Mouse (Mus musculus) layer of hippocampus, postnatal 14 days (tissue): ENCODE results near the gene Dusp7. TPM values are rescaled to one million over a fixed set of nuclear protein-coding genes. Genes with fewer than 3 reads are reported as not detected.
A peak's percentile ranks its signal among the peaks of the same experiment; 100 is the strongest.

Experiments
- DNase-seq, 2 experiments: peaks; one replicate each; pipeline ENCODE4 v3.0.0; 2021 to 2022; ENCODE audit warnings: low spot score in 2 of 2, mixed read lengths in 1 of 2
- total RNA-seq, 2 experiments: library from RNA; stranded (reverse); gene quantifications; 2 replicates each; pipeline ENCODE4 v1.2.3; 2021

Gene Dusp7
- total RNA-seq, 2 experiments from 2014 or later: 65.2 to 70.3 TPM

DNA sequence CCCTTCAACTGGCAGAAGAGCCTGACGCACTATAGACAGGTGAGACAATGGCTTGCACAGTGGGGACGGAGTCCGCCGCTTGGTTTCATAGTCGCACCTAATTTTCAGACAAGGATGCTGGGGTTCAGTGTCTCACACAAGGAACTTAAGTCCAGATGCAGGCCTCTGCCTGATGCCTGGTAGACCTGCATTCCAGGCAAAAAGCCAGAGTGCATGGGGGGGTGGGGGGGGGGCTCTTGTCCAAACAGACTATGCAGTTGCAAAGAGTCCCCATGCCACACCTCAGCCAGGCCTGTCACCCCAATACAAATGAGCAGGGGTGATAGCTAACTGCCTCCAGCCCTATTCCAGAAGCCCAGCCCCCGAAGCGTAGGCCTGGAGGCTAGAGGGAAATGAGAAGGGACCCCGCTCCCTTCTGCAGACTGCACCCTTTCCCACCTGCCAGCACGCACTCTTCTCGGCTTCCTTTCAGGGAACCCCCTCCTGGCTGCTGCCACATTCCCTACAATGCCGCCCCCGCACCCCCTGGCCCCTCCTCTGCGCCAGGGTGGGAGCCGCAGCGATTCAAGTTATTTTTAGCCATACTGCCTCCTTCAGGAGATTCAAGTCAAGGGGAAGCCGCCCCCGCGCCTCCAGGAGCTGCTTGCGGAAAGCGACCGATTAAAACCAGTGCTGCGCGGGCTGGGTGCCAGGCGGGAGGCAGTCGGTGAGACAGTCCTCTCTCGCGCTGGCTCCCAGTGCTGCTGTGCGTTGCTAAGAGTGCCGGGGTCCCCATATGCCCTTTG lies 49.6 kb downstream of the Dusp7 start:
- peak; percentile 83 to 87 for DNase-seq

DNA sequence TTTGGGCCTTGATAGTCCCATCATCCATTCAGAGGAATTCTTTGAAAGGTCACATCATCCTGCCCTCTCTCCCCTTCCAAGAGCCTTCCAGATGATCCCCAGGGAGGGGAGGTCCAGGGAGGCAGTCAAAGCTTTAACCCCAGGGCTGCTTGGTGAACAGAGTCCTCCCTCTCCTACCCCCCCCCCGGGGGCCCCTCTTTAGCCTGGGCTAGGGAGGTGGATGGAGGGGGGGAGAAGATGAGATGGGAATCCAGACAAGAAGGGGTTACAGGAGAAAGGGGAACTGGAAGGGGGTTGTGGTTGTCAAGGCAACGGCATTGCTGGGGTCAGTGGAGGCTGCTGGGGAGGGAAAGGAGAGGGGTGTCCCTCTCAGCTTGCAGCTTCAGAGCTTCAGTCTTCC lies 52.2 kb downstream of the Dusp7 start:
- DNase-seq: no peak

DNA sequence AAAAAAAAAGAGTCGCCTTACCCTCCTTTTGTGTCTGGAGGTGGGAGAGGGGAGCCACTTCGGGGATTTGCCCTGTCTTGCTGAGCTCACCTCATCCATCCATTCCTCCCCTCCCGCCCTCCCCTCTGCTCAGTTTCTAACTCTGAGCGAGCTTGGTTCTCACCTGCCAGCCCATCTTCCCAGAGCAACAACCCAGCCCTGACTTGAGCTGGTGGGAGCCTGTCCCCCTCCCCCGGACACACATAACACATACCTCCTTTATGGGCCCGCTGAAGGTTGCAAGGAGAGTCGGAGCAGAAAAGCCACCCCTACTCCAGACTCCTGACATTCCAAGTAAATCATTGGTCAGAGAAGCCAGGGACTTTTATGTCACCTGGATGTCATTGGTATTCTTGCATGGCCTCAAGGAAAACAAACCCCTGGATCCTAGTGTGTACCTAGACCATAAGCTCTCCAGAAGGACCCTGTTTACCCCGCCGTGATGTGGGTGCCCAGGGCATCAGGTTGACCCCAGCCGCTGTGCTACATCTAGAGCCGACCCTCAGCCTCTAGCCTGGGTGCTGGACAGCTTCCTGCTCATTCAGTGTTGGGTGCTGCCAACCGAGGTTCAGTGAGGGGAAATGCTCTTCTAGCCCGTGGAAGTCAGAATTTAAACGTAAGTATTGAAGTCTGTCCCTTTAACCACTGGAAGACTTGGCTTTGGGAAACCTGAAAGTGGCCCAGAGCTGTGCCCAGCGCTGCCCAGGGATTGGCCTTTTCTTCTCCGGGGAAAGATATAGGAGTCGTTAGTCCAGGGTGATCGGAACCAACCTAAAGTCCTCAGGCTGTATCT lies 52.8 kb downstream of the Dusp7 start:
- DNase-seq: no peak

DNA sequence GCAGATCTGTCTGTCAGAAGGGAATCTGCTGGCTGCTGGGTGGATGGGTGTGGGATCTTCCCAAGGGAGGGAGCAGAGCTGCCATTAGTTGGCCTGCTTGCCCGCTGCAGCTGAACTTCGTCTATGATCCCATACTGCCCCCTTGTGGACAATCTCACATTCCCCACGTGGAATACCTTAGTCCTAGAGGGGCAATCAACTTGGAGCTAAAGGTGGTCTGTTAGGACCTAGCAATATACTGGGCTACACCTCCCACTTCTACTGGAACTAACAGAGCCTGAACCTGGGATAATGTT lies 53.4 kb downstream of the Dusp7 start:
- peak; percentile 88 to 94 for DNase-seq

Other genes with a start within 250 kb of the Dusp7 start
- gene Glyctk, start 210.5 kb upstream of the Dusp7 start, total RNA-seq: 1 to 10 TPM; 3.2 to 6.0 TPM
- 100 to 1,000 TPM; 138 to 146 TPM for gene Wdr82, start 197.7 kb upstream of the Dusp7 start, total RNA-seq
- gene Ppm1m, start 168.9 kb upstream of the Dusp7 start, total RNA-seq: 10 to 100 TPM; 15.4 to 15.8 TPM
- 10 to 100 TPM; 49.2 to 49.7 TPM for gene Twf2, start 165.5 kb upstream of the Dusp7 start, total RNA-seq
- 1 to 10 TPM; 1.2 to 1.6 TPM for gene Tlr9, start 146.0 kb upstream of the Dusp7 start, total RNA-seq
- gene Alas1, start 120.0 kb upstream of the Dusp7 start, total RNA-seq: 100 to 1,000 TPM; 153 to 174 TPM
- 10 to 100 TPM in 1 of 2 experiments, 1 to 10 TPM in 1; 8.5 to 12.0 TPM for gene Poc1a, start 87.6 kb upstream of the Dusp7 start, total RNA-seq
- gene Rpl29, start 60.8 kb downstream of the Dusp7 start, total RNA-seq: 100 to 1,000 TPM; 295 to 325 TPM
- gene Acy1, start 69.7 kb downstream of the Dusp7 start, total RNA-seq: 10 to 100 TPM; 10.3 to 11.5 TPM
- 10 to 100 TPM in 1 of 2 experiments, 1 to 10 TPM in 1; 9.6 to 12.4 TPM for gene Abhd14b, start 78.8 kb downstream of the Dusp7 start, total RNA-seq
- gene Abhd14a, start 79.0 kb downstream of the Dusp7 start, total RNA-seq: 10 to 100 TPM; 40.9 to 41.8 TPM
- gene Pcbp4, start 84.7 kb downstream of the Dusp7 start, total RNA-seq: 100 to 1,000 TPM; 181 to 195 TPM
- 1 to 10 TPM; 7.1 to 7.4 TPM for gene Gpr62, start 97.3 kb downstream of the Dusp7 start, total RNA-seq
- 10 to 100 TPM; 31.5 to 37.0 TPM for gene Rrp9, start 107.3 kb downstream of the Dusp7 start, total RNA-seq
- 1 to 10 TPM; 3.2 to 5.1 TPM for gene Parp3, start 108.3 kb downstream of the Dusp7 start, total RNA-seq
- not detected for gene Iqcf1, start 131.3 kb downstream of the Dusp7 start, total RNA-seq
- gene Iqcf5, start 145.9 kb downstream of the Dusp7 start, total RNA-seq: under 1 TPM in 1 of 2 experiments, not detected in 1; 0.67 TPM
- gene Iqcf3, start 193.0 kb downstream of the Dusp7 start, total RNA-seq: not detected
- gene Iqcf4, start 202.4 kb downstream of the Dusp7 start, total RNA-seq: not detected